ENCODE assay signal across 9 mouse cellular contexts in genomic region chr3:116222511-116223243, GRCm38 (mm10). TPM values are rescaled to one million over a fixed set of nuclear protein-coding genes. Genes with fewer than 3 reads are reported as not detected.
A peak's percentile ranks its signal among the peaks of the same experiment; 100 is the strongest.
DNase-seq lines count a peak whose midpoint lies in the region; ATAC-seq and TF ChIP-seq lines count a peak whose summit lies in the region.
"Had no signal": no experiment of that assay in that cellular context is flagged by ENCODE, and none has a peak within 500 bp of the region (broad histone marks: within the 10 kb centered on the region; RNA-seq: fewer than 3 reads in every experiment).

No protein-coding gene starts in this region.

- no peaks in the 10 kb centered on the region for H3K9me3 ChIP-seq in embryonic facial prominence, embryonic 13.5 days
- H3K9me3 ChIP-seq in heart, embryonic 14.5 days (ENCODE audit: control insufficient read depth, low read length) = no peaks in the 10 kb centered on the region
- no peaks in the 10 kb centered on the region for H3K9me3 ChIP-seq in neural tube, embryonic 12.5 days

- H3K4me3 ChIP-seq in left cerebral cortex, adult 2 months = peak overlapping the region; percentile 21; the same call in 1 of the 2 replicates
- H3K4me3 ChIP-seq in embryonic facial prominence, embryonic 13.5 days = no peak overlapping the region
- H3K4me3 ChIP-seq in heart, embryonic 14.5 days (ENCODE audit: control insufficient read depth in 1 of 2, insufficient read depth in 1 of 2, low read depth in 1 of 2, low read length in 2 of 2) = peak overlapping the region; percentile 23 to 26; a peak in 3 of 4 replicates
- peak overlapping the region; percentile 15 for H3K4me3 ChIP-seq in neural tube, embryonic 12.5 days
- H3K4me3 ChIP-seq: erythroblast, embryonic 14.5 days had no signal

- H3K27ac ChIP-seq in left cerebral cortex, adult 2 months = no peak overlapping the region
- no peak overlapping the region for H3K27ac ChIP-seq in embryonic facial prominence, embryonic 13.5 days
- H3K27ac ChIP-seq in heart, embryonic 14.5 days (replicated peaks in 1 of 2; ENCODE audit: control insufficient read depth in 1 of 2, insufficient read depth in 1 of 2, low read depth in 2 of 2, low read length in 2 of 2) = no peak overlapping the region
- H3K27ac ChIP-seq in neural tube, embryonic 12.5 days = no peak overlapping the region

- no peaks in the 10 kb centered on the region for H3K36me3 ChIP-seq in embryonic facial prominence, embryonic 13.5 days
- H3K36me3 ChIP-seq in heart, embryonic 14.5 days (ENCODE audit: control insufficient read depth, insufficient read depth, low read length) = no peaks in the 10 kb centered on the region
- no peaks in the 10 kb centered on the region for H3K36me3 ChIP-seq in neural tube, embryonic 12.5 days

- TF ChIP-seq CTCF in left cerebral cortex, adult 2 months (IDR thresholded peaks at IDR 0.05) = no peak

- 15% methylated on average over 17 of the region's 17 CpGs for WGBS in embryonic facial prominence, embryonic 13.5 days
- 27% methylated on average over 17 of the region's 17 CpGs for WGBS in heart, embryonic 14.5 days
- WGBS in neural tube, embryonic 12.5 days = 30% methylated on average over 17 of the region's 17 CpGs

- H3K9ac ChIP-seq in embryonic facial prominence, embryonic 13.5 days = no peak overlapping the region
- peak overlapping the region; percentile 54 for H3K9ac ChIP-seq in heart, embryonic 14.5 days (ENCODE audit: low read length)
- H3K9ac ChIP-seq in neural tube, embryonic 12.5 days = 0 out of 2 replicates have a peak overlapping the region, but pooled peaks have one; percentile 5

- intact Hi-C loops in left cerebral cortex, adult 2 months (cut with DNase I) = no loop called here

- no peak for ATAC-seq in embryonic facial prominence, embryonic 13.5 days (ENCODE audit: insufficient number of reproducible peaks, insufficient read depth, low FRiP score, low TSS enrichment, low read depth)
- ATAC-seq in heart, embryonic 14.5 days (ENCODE audit: insufficient number of reproducible peaks, insufficient read depth, low FRiP score, low read depth) = no peak
- ATAC-seq in neural tube, embryonic 12.5 days (ENCODE audit: low FRiP score, low read depth) = peak; percentile 67
- no peak for ATAC-seq in megakaryocyte, adult 5-6 weeks (ENCODE audit: poor library complexity, severe bottlenecking)

- H3K27me3 ChIP-seq in embryonic facial prominence, embryonic 13.5 days = peaks cover 9% of the 10 kb centered on the region
- no peaks in the 10 kb centered on the region for H3K27me3 ChIP-seq in heart, embryonic 14.5 days (ENCODE audit: control insufficient read depth, insufficient read depth, low read length)
- no peaks in the 10 kb centered on the region for H3K27me3 ChIP-seq in neural tube, embryonic 12.5 days (replicated peaks)

- DNase-seq in left cerebral cortex, adult 2 months (ENCODE audit: extremely low spot score in 1 of 2, low spot score in 2 of 2) = no peak
- DNase-seq in left cerebral cortex, adult 8-10 months (ENCODE audit: low spot score in 2 of 2) = no peak
- no peak for DNase-seq in thymus, postnatal 36 days
- DNase-seq: lung, postnatal 14 days had no signal

- H3K4me2 ChIP-seq in embryonic facial prominence, embryonic 13.5 days = peak overlapping the region; percentile 33
- peak overlapping the region; percentile 58 for H3K4me2 ChIP-seq in heart, embryonic 14.5 days (ENCODE audit: low read length)
- H3K4me2 ChIP-seq in neural tube, embryonic 12.5 days (replicated peaks) = peak overlapping the region; percentile 50

- H3K4me1 ChIP-seq in embryonic facial prominence, embryonic 13.5 days = peaks cover 16% of the 10 kb centered on the region
- H3K4me1 ChIP-seq in heart, embryonic 14.5 days (ENCODE audit: control insufficient read depth in 2 of 2, insufficient read depth in 2 of 2, low read length in 2 of 2) = peaks cover 3% of the 10 kb centered on the region in 2 experiments; a peak in 2 of 4 replicates
- peaks cover 5% of the 10 kb centered on the region for H3K4me1 ChIP-seq in neural tube, embryonic 12.5 days

RNA-seq across cellular contexts. Expression of gene Gpr88, which starts 30.6 kb away (rescaled TPM):
- 10 to 100 TPM; 63.5 to 94.5 TPM for total RNA-seq in left cerebral cortex, adult 2 months (2021)
- 100 to 1,000 TPM; 162 to 207 (median 185) TPM for total RNA-seq in left cerebral cortex, adult 8-10 months (2022)
- polyA plus RNA-seq in embryonic facial prominence, embryonic 13.5 days (2015; fragmentation: Nextera tagmentation; extraction: Ambion mirVana) = 0.56 and 0.67 TPM in 2 replicates
- 0.35 and 0.57 TPM in 2 replicates for polyA plus RNA-seq in heart, embryonic 14.5 days (2014; fragmentation: Nextera tagmentation; extraction: Ambion mirVana)
- polyA plus RNA-seq in neural tube, embryonic 12.5 days (2016; fragmentation: Nextera tagmentation; extraction: Ambion mirVana) = 0.87 and 1.6 TPM in 2 replicates
- total RNA-seq in megakaryocyte, adult 5-6 weeks (2015) = 0.07 TPM in 1 of 2 replicates, not detected in the other
- total RNA-seq in megakaryocyte, adult 5-6 weeks (2017) = 0.18 and 0.37 TPM in 2 replicates
- polyA plus RNA-seq: erythroblast, embryonic 14.5 days had no signal

Comparison
In these comparisons a context has a peak if more than half of its experiments do, and no peak if none do; other contexts are left out.
1. RNA of gene Gpr88, which starts 30.6 kb away (total RNA-seq): 162 to 207 TPM in left cerebral cortex, adult 8-10 months and 63.5 to 94.5 TPM in left cerebral cortex, adult 2 months; 0.07 to 0.37 TPM in megakaryocyte, adult 5-6 weeks; every median in the first group is over 10 times any median in the second.
2. Peak in every context shown above with its lines, with median percentiles within 50 percentile points of each other: H3K4me2 ChIP-seq.